Mouse (Mus musculus): ENCODE measurements at regions not wholly inside any gene's neighbourhood (a gene's known extent, or its start where the extent isn't known, plus 50 kb on each side); places are given as distances from the start of the nearest gene placed in this dataset.

DNA sequence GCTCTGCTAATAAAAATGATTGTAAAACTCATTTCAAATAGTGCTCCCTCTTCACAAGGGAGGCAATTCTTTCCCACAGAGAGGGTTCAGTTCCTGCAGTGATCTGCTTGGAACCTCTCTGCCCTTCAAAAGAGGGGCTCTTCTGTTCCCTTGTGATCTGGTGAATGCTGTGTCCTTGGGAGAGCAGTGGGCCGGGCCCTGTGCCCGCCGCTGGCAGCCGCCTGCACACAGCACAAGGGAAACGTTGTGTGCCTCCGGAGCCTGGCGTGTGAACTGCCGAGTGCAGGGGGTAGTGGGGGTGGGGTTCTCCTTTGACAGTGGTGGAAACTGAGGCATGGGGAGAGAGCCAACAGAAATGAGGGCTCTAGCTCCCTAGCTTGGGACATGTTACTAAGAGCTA lies 54.4 kb upstream of the Csrp1 start:
- no peak for ATAC-seq (replicated peaks; ENCODE audit: low FRiP score, low TSS enrichment, poor library complexity, severe bottlenecking)

DNA sequence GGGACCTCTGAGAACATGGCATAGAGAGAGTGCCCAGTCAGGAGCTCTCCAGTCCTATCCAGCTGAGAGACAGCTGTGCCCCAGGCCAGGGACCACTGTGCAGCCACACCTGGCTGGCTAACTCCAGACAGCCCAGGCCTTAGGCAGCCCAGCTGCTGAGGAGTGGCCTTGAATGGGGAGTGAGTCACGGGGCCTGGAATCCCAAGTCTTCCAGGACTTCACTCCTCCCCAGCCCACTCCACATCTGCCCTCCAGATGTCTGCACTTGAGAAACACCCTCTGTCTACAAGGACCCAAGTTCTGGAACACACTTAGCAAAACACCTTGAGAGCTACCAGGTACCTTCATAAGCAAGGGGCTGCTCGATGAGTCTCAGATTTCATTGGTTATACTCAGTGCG lies 51.5 kb upstream of the Csrp1 start:
- ATAC-seq (replicated peaks; ENCODE audit: low FRiP score, low TSS enrichment, poor library complexity, severe bottlenecking): no peak

DNA sequence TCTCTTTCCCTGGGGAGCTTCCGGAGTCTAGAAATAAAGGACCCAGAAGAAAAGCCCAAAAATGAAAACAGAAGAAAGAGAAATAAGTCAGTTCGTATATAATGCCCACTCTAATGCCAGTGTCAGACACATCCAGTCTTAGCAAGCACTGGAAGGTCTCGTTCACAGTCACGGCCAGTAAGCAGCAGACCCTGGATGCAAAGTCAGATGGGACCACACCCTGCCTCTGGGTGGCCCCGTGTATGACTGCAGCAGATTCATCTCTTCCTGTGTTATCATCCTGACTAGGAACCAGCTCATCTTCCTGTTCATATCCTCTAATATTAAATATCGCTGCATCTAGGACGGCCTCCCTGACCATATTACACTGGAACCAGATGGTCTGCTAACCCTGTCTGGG lies 50.9 kb upstream of the Csrp1 start:
- no peak for ATAC-seq (replicated peaks; ENCODE audit: low FRiP score, low TSS enrichment, poor library complexity, severe bottlenecking)

DNA sequence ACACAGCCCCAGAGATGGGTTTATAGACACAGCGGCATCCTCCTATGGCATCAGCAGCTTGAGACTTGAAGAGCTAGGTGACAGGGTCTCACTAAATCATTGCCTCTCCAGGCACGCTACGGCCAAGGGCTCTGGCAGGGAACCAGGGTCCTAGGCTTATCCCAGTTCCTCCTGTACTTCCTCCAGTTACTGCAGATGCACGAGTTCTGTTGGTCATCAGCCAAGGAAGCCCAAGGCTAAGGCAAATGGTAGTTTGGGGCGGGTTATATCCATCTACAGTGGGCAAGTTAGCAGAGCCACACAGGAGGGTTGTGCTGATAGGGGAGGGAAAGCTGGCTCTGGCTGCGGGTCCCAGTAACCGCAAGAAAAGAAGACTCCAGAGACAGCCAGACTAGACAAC lies 50.1 kb upstream of the Csrp1 start:
- ATAC-seq (replicated peaks; ENCODE audit: low FRiP score, low TSS enrichment, poor library complexity, severe bottlenecking): 0 out of 2 replicates have a peak, but pooled peaks have one; percentile 11

Measured in megakaryocyte-erythroid progenitor cell, adult 5-6 weeks (primary cell).